Mouse (Mus musculus): ENCODE data around the gene Aph1c. TPM values are rescaled to one million over a fixed set of nuclear protein-coding genes. Genes with fewer than 3 reads are reported as not detected.
"Not testable (repeated sequence)": the region's sequence is repeated elsewhere in the genome, so short reads cannot be mapped to it uniquely, and the experiment has no call there.

Gene Aph1c
- polyA plus RNA-seq, 1 experiment from 2014 or later = 1.7 TPM

DNA sequence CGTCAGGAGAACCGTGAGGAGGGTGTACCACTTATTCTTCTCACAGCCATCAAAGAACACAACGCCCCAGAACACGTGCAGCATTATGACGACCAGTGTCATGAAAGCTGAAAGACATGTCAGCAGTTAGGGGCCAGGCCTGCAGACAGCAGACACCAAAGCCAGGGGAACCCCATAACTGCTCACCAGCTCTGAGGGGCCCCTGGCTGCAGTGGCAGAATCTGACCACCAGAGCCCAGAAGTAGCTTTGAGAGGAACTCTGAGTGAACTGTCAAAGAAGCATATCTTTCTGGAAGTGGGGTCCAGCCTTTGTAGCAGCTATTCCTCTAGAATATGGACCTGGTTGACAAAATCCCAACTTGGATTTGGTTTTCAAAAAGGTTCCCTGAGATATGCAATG is 12.3 kb downstream of the Aph1c start:
- not testable (repeated sequence) for H3K36me3 ChIP-seq (replicated peaks); H3K27ac ChIP-seq; ATAC-seq (ENCODE audit: low FRiP score); H3K4me1 ChIP-seq; H3K9ac ChIP-seq; H3K9me3 ChIP-seq; H3K27me3 ChIP-seq; H3K4me2 ChIP-seq; H3K4me3 ChIP-seq (replicated peaks)
- WGBS = 65% methylated on average over 2 of the region's 5 CpGs

DNA sequence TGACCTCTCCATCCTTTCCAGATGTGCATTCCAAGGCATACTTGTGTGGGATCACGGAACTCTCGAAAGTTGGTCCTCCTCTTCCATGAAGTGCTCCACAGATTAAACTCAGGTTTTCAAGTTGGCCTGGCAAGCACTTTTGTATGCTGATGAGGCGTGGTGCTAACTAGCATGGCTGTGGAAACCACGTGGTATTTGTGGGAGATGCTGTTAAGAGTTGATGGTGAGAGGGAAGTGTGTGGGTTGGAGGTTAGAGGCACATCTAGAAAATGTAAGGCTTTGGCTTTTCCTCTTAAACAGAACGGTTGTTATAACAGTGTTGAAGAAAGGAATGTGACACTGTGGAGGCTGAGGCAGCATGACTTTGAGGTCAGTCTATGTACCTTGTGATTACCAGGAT is 13.5 kb downstream of the Aph1c start:
- Histone ChIP-seq H3K27me3 (no peaks in the 10 kb centered on the region), H3K9me3 (no peaks in the 10 kb centered on the region)

DNA sequence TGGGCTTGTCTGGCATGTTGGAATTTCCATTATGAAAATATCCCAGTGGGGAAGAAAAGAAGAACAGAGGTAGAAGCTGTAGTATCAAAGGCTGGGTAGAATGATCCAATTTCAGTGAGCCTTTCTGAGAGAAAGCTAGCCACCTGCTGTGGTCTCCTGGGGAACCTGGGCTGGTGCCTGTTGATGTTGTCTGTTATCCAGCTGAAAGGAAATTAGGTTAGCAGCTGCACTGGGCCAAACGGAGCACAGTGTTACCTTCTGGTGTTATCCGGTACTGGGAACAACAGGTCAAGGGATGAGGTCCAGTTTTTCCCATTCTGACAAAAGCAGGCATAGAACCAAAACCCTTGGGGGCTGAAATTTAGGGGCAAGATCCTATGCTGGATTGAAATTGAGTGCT is 21.1 kb downstream of the Aph1c start:
- WGBS = 11% methylated on average over 2 of the region's 2 CpGs
- no peak overlapping the region for H3K27ac ChIP-seq
- H3K4me1 ChIP-seq = 0 out of 2 replicates have a peak, but pooled peaks cover 3% of the 10 kb centered on the region
- no peak overlapping the region for H3K4me2 ChIP-seq
- no peak for ATAC-seq (ENCODE audit: low FRiP score)
- no peaks in the 10 kb centered on the region for H3K27me3 ChIP-seq
- no peak overlapping the region for H3K9ac ChIP-seq
- H3K9me3 ChIP-seq = no peaks in the 10 kb centered on the region
- no peak overlapping the region for H3K4me3 ChIP-seq (replicated peaks)
- H3K36me3 ChIP-seq (replicated peaks) = no peaks in the 10 kb centered on the region

More for the DNA sequence above, 13.5 kb downstream of the Aph1c start:
- no peak for ATAC-seq (ENCODE audit: low FRiP score)
- no peak overlapping the region for H3K9ac ChIP-seq
- H3K27ac ChIP-seq = no peak overlapping the region
- no peak overlapping the region for H3K4me3 ChIP-seq (replicated peaks)
- no peaks in the 10 kb centered on the region for H3K4me1 ChIP-seq
- no peak overlapping the region for H3K4me2 ChIP-seq
- 83% methylated on average over 5 of the region's 5 CpGs for WGBS
- no peaks in the 10 kb centered on the region for H3K36me3 ChIP-seq (replicated peaks)

DNA sequence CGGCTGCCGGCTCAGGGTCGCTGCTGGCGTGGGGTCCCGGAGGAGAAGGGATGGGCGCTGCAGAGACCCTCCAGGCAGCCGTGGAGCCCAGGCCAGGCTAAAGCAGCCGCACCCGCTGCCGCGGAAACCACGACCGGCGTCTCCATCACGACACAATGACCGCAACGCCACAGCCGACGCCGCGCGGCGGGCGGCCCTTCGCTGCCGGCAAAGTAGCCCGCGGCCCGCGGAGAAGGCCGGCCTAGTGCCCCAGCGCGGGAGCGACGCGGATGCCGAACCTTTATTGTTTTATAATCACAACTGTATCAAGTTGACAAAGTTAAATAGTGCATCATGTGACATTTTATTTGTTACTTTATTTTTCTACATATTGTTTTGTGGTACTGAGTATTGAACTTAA is 28.6 kb downstream of the Aph1c start:
- not testable (repeated sequence) for H3K36me3 ChIP-seq (replicated peaks); ATAC-seq (ENCODE audit: low FRiP score); H3K27ac ChIP-seq; H3K9me3 ChIP-seq; H3K4me1 ChIP-seq
- peaks cover 32% of the 10 kb centered on the region for H3K27me3 ChIP-seq
- peak overlapping the region; percentile 33 for H3K9ac ChIP-seq
- peak overlapping the region; percentile 53 for H3K4me2 ChIP-seq
- H3K4me3 ChIP-seq (replicated peaks) = peak overlapping the region; percentile 37
- WGBS = 1% methylated on average over 30 of the region's 37 CpGs

DNA sequence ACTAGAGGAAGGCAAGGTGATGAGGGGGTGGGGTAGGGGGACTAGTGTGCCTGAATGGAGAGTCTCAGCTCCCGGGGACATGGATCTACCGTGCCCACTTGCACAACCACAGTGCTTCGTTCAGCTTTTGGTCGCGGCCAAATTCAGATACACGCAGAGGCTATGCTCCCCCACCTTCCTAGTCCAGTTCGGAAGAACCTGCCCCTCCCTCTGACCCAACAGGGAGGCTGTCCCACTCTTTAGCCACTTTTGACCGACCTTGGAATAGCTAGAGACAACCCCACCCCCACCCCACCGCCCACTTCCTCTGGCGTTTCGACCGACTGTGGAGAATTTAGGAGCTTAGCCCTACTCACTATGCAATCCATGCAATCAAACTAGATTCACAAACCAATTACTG is 32.6 kb downstream of the Aph1c start:
- Histone ChIP-seq H3K4me1 (no peaks in the 10 kb centered on the region), H3K36me3 (replicated peaks) (no peaks in the 10 kb centered on the region), H3K9ac (no peak overlapping the region), H3K4me3 (replicated peaks) (no peak overlapping the region), H3K4me2 (no peak overlapping the region), H3K9me3 (no peaks in the 10 kb centered on the region), H3K27me3 (peaks cover 37% of the 10 kb centered on the region), H3K27ac (no peak overlapping the region)
- ATAC-seq (ENCODE audit: low FRiP score) = no peak
- WGBS = 62% methylated on average over 12 of the region's 12 CpGs

DNA sequence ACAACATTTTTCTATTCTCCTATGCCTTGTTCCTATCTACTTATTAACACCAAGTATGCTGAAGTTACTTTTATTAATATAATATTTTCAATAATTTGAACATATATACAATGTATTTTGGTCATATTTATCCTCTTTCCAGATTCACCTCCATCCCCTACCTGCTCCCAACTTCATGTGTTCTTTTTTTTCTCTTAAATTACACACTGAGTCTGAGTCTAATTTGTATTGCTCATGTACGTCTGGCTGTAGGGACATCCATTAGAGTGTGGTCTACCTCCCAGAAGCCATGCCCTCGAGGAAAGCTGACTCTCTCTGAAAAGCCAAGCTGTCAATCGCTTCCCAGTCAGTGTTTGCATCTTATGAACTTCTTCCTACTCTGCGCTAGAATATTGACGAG is 37.8 kb downstream of the Aph1c start, which contains the start of gene Gm10647:
Gene Gm10647, plus strand, starts transcription at position 301 of the 400 bp plus-strand sequence.
- Histone ChIP-seq H3K27me3 (peaks cover 13% of the 10 kb centered on the region; the same call in 1 of the 2 replicates), H3K36me3 (replicated peaks) (no peaks in the 10 kb centered on the region), H3K9me3 (no peaks in the 10 kb centered on the region), H3K4me1 (peaks cover 17% of the 10 kb centered on the region; the same call in 1 of the 2 replicates), H3K9ac (no peak within 1 kb of the TSS), H3K27ac (0 out of 2 replicates have a peak within 1 kb of the TSS, but pooled peaks have one; percentile 86), H3K4me3 (replicated peaks) (peak within 1 kb of the TSS; percentile 67), H3K4me2 (peak within 1 kb of the TSS; percentile 80)
- ATAC-seq (ENCODE audit: low FRiP score) = no peak
- WGBS = 81% methylated on average over 5 of the region's 5 CpGs

DNA sequence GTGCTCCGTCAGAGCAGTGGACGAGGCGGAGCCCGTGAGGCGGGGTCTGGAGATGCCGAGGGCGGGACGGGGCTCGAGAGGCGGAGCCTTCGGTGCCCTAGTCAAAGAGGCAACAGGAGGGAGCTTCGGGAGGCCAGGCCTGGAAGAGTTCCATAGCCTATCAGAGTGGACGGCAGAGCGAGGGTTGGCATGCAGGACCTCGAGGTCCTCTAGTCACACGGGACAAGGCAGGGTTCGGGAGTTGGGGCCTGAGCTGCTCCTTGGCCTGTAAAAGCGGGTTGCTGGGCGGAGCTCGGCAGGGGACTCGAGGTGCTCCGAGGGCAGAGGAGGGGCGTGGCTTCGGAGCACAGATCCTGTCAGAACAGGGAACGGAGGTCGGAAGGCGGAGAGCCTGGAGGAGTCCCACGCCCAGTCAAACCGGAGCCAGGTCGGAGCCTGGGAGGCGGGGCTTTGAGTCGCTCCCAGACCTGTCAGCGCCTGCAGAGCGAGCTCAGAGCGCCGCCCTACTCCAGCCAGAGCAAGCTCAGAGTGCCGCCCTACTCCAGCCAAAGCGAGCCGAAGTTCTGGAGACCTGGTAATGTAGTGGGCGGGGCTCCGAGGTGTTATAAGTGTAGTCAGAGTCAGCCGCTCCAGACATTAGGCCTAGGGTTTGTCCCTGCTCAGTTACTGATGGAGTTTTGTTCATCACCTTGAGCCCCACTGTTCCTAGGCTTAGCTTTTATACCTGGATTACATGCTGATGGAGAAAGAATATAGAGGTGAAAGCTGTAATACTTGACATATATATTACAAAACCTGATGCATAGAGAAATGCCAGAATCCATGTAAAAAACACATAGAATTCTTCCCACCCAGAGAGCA is 38.8 kb downstream of the Aph1c start, which contains the start of gene Aph1b:
Gene Aph1b, minus strand, starts transcription at position 27 of the 861 bp plus-strand sequence.
- 0 out of 2 replicates have a peak, but pooled peaks cover 10% of the 10 kb centered on the region for H3K27me3 ChIP-seq
- WGBS = under 1% methylated on average over 42 of the region's 42 CpGs
- H3K4me1 ChIP-seq = peaks cover 17% of the 10 kb centered on the region; the same call in 1 of the 2 replicates
- H3K4me3 ChIP-seq (replicated peaks) = peak within 1 kb of the TSS; percentile 67
- H3K9me3 ChIP-seq = no peaks in the 10 kb centered on the region
- H3K36me3 ChIP-seq (replicated peaks) = no peaks in the 10 kb centered on the region
- peak within 1 kb of the TSS; percentile 80 for H3K4me2 ChIP-seq
- ATAC-seq (ENCODE audit: low FRiP score) = peak; percentile 99
- peak within 1 kb of the TSS; percentile 86 for H3K27ac ChIP-seq
- H3K9ac ChIP-seq = peak within 1 kb of the TSS; percentile 72

DNA sequence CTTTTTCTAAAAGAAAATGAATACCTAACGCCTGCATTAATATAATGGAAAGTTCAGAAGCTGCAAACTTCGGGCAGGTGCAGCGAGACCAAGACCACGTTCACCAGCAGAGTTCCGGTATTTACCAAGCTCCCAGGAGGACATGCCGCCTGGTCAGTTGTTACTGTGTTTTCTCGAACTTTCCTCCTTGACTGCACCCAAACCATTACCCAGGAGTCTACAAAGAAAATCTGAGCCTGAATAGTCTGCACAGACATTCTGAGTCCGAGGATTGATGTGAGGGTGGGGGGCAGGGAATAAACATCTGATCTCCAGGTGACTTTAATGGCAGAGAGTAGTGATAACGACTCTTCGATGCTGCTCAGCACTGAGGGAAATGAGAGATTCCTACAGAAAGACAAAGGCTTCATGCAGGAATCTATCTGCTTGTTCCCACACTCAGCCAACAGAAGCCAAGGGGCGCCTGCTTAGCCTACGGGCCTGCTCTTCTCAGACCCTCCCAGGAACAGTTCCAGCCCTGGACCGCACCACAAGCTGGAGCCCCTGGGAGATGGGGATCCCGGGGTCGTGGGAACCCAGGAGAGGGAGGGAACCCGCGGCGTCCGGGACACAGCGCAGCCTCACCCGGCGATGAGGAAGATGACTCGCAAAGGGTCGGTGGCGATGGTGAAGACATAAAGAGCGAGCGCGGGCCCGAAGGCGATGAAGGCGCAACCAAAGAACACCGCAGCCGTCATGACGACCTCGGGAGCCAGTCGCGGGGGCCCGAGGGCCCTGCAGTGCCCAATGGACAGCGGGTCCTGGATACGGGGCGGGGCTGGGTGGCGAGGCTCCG is 39.7 kb downstream of the Aph1c start:
- peaks cover 7% of the 10 kb centered on the region for H3K36me3 ChIP-seq (replicated peaks)
- no peaks in the 10 kb centered on the region for H3K9me3 ChIP-seq
- H3K9ac ChIP-seq = peak overlapping the region; percentile 72
- H3K4me2 ChIP-seq = peak overlapping the region; percentile 80
- whole genome bisulfite sequencing = 2% methylated on average over 43 of the region's 43 CpGs
- ATAC-seq (ENCODE audit: low FRiP score) = peak; percentile 69
- peaks cover 17% of the 10 kb centered on the region; the same call in 1 of the 2 replicates for H3K4me1 ChIP-seq
- H3K4me3 ChIP-seq (replicated peaks) = peak overlapping the region; percentile 67
- peak overlapping the region; percentile 86 for H3K27ac ChIP-seq
- H3K27me3 ChIP-seq = 0 out of 2 replicates have a peak, but pooled peaks cover 10% of the 10 kb centered on the region

DNA sequence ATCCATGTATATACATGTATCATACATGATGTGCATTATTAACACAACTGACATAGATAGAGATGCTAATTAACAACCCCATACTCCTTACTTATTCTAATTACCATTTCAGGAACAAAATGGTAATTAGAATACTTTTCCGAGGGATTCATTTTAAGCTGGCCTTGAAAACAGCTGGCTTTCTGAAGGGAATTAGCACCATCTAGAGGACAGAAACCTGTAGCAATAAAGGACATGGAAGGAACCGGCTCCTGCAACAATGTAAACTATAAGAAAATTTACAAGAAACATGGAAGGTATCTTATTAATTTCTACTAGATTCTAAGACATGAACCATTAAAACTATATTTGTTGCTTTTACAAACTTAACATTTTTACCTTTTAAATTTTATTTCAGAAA is 46.7 kb downstream of the Aph1c start:
- Histone ChIP-seq H3K9me3 (no peaks in the 10 kb centered on the region), H3K4me2 (no peak overlapping the region), H3K9ac (no peak overlapping the region), H3K4me1 (no peaks in the 10 kb centered on the region), H3K27me3 (no peaks in the 10 kb centered on the region), H3K36me3 (replicated peaks) (peaks cover 19% of the 10 kb centered on the region), H3K27ac (no peak overlapping the region), H3K4me3 (replicated peaks) (no peak overlapping the region)
- ATAC-seq (ENCODE audit: low FRiP score) = no peak
- WGBS = 8% methylated on average over 2 of the region's 2 CpGs

DNA sequence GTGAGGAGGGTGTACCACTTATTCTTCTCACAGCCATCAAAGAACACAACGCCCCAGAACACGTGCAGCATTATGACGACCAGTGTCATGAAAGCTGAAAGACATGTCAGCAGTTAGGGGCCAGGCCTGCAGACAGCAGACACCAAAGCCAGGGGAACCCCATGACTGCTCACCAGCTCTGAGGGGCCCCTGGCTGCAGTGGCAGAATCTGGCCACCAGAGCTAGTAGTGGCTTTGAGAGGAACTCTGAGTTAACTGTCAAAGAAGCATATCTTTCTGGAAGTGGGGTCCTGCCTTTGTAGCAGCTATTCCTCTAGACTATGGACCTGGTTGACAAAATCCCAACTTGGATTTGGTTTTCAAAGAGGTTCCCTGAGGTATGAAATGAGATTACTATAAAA is 50.0 kb downstream of the Aph1c start:
- H3K9ac ChIP-seq; H3K27me3 ChIP-seq; ATAC-seq (ENCODE audit: low FRiP score); H3K27ac ChIP-seq; H3K9me3 ChIP-seq; H3K4me2 ChIP-seq; H3K4me3 ChIP-seq (replicated peaks); H3K4me1 ChIP-seq: not testable (repeated sequence)
- WGBS = 83% methylated on average over 1 of the region's 3 CpGs
- peaks cover 13% of the 10 kb centered on the region; the same call in 1 of the 2 replicates for H3K36me3 ChIP-seq (replicated peaks)

DNA sequence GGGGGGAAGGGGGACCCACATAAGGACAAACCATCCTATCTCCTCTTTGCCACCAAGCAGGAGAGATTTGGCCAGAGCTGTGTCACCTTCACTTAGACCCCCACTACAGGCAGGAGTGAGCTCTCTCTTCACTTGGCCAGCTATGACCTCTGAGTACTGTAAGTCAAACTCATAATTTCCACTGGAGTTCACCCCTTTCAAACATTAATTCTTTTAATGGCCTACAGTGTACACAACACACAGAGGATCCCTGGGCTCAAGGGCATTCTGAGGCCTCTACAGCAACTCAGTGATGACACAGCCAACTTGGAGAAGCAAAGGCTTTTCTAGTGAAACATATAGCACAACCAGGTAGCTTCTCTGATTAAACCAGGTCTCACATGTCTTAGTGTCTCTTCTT is 63.8 kb downstream of the Aph1c start:
- Histone ChIP-seq H3K4me1 (no peaks in the 10 kb centered on the region), H3K4me2 (no peak overlapping the region), H3K27me3 (no peaks in the 10 kb centered on the region), H3K4me3 (replicated peaks) (no peak overlapping the region), H3K27ac (no peak overlapping the region), H3K9me3 (no peaks in the 10 kb centered on the region), H3K9ac (no peak overlapping the region), H3K36me3 (replicated peaks) (no peaks in the 10 kb centered on the region)
- no peak for ATAC-seq (ENCODE audit: low FRiP score)

DNA sequence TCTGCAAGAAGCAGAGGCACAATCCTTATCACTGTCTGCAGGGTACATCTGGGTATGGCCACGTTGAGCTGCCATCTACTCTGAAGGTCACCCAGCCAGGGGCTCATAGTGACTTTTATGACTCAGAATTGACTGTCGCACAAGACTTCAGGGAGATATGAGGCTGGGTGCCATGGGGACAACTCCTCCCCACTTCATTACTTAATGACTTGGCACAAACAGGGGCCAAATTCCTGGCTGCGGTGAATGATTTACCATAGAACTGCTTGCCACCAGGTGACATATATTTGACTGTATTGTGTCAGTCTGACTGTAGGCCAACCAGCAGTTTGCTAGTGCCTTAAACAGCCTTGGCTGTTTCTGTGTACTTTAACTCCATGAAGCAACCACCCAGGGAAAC is 65.3 kb downstream of the Aph1c start:
- Histone ChIP-seq H3K36me3 (replicated peaks) (no peaks in the 10 kb centered on the region), H3K9me3 (no peaks in the 10 kb centered on the region), H3K4me2 (no peak overlapping the region), H3K27me3 (no peaks in the 10 kb centered on the region), H3K27ac (no peak overlapping the region), H3K9ac (no peak overlapping the region), H3K4me1 (no peaks in the 10 kb centered on the region), H3K4me3 (replicated peaks) (no peak overlapping the region)
- ATAC-seq (ENCODE audit: low FRiP score) = no peak
- WGBS = 88% methylated on average over 3 of the region's 3 CpGs
